Comparison of ENCODE assay signal across 11 mouse cellular contexts in the genomic region with DNA sequence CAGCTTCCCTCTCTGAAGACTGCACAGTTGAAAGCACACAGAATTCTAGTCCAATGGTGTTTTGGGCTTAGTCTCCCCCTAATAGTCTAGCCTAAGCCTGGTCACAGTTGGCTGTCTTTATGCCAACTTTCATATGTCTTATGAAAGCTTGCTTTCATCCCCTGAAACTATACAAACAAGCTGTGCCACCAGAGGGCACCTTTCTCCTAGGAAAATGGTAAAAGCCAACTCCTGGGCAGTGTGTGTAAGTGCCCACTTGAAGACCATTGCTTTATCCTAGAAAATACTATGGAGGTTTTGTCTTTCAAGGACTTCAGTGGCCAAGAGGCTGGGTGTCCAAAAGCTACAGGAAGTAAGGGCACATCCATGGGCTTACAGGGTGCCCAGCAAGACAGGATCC. TPM values are rescaled to one million over a fixed set of nuclear protein-coding genes. Genes with fewer than 3 reads are reported as not detected.
A peak's percentile ranks its signal among the peaks of the same experiment; 100 is the strongest.
DNase-seq lines count a peak whose midpoint lies in the region; TF ChIP-seq lines count a peak whose summit lies in the region.
"Had no signal": no experiment of that assay in that cellular context is flagged by ENCODE, and none has a peak within 500 bp of the region (broad histone marks: within the 10 kb centered on the region; RNA-seq: fewer than 3 reads in every experiment).

No protein-coding gene starts in this region.

- peak; percentile 6 for DNase-seq in adrenal gland, postnatal 10 days
- DNase-seq in adrenal gland, adult 18-20 months (ENCODE audit: low spot score in 2 of 2) = no peak
- DNase-seq in layer of hippocampus, adult 11-12 months (ENCODE audit: low spot score) = peak; percentile 21
- DNase-seq in layer of hippocampus, adult 9-11 months = no peak
- DNase-seq in embryo, embryonic 11 days = peak; percentile 31
- peak; percentile 47 for DNase-seq in lung, postnatal 10 days
- DNase-seq in heart, adult 2 months = no peak
- no peak for DNase-seq in MN1 (ENCODE audit: low spot score)

- intact Hi-C loops in heart, adult 2 months (cut with DNase I) = no loop called here

- no peak overlapping the region for H3K27ac ChIP-seq in heart, adult 2 months

- TF ChIP-seq CTCF in heart, adult 2 months (IDR thresholded peaks at IDR 0.05) = no peak

- no peak overlapping the region for H3K9ac ChIP-seq in heart, adult 2 months (ENCODE audit: low read depth, low read length)

- H3K27me3 ChIP-seq in heart, adult 2 months (ENCODE audit: control insufficient read depth, insufficient read depth, low read length) = no peaks in the 10 kb centered on the region

- H3K4me3 ChIP-seq in heart, adult 2 months = no peak overlapping the region

- no peaks in the 10 kb centered on the region for H3K4me1 ChIP-seq in heart, adult 2 months (ENCODE audit: control insufficient read depth, insufficient read depth, low read length)

- no peaks in the 10 kb centered on the region for H3K36me3 ChIP-seq in heart, adult 2 months (ENCODE audit: control insufficient read depth, insufficient read depth, low read length)

- no peak for TF ChIP-seq POLR2A in heart, adult 2 months (IDR thresholded peaks at IDR 0.05; ENCODE audit: insufficient read depth, low read depth, low read length)

- no peak for TF ChIP-seq EP300 in heart, adult 2 months (IDR thresholded peaks at IDR 0.05; ENCODE audit: insufficient read depth, low read depth, low read length)

- no peaks in the 10 kb centered on the region for H3K79me2 ChIP-seq in heart, adult 2 months (replicated peaks; ENCODE audit: control insufficient read depth, insufficient read depth, low read length)

RNA-seq across cellular contexts. Expression of a gene that starts 8.3 kb away (rescaled TPM):
- not detected for total RNA-seq in adrenal gland, postnatal 10 days (2021)
- not detected for total RNA-seq in adrenal gland, adult 18-20 months (2021)
- not detected for total RNA-seq in heart, adult 2 months (2021)
- polyA plus RNA-seq in heart, adult 2 months (2012; rRNA removed) = 0.06 and 2.6 TPM in 2 replicates
- total RNA-seq: gastrocnemius, adult 8-10 months; layer of hippocampus, adult 18-20 months had no signal

RNA-seq across cellular contexts. Expression of a gene that starts 28.7 kb away (rescaled TPM):
- total RNA-seq in adrenal gland, postnatal 10 days (2021) = not detected
- total RNA-seq in adrenal gland, adult 18-20 months (2021) = not detected
- not detected for total RNA-seq in heart, adult 2 months (2021)
- polyA plus RNA-seq in heart, adult 2 months (2012; rRNA removed) = not detected in 2 replicates
- total RNA-seq: gastrocnemius, adult 8-10 months; layer of hippocampus, adult 18-20 months had no signal
- polyA plus RNA-seq: testis, adult 2 months had no signal

RNA-seq across cellular contexts. Expression of a gene that starts 56.9 kb away (rescaled TPM):
- total RNA-seq in adrenal gland, postnatal 10 days (2021) = 1 to 10 TPM; 4.2 to 6.7 TPM
- 1 to 10 TPM; 1.9 to 2.0 TPM for total RNA-seq in adrenal gland, adult 18-20 months (2021)
- under 1 TPM; 0.34 TPM for total RNA-seq in heart, adult 2 months (2021)
- polyA plus RNA-seq in heart, adult 2 months (2012; rRNA removed) = 0.21 and 0.35 TPM in 2 replicates

Comparison
In these comparisons a context has a peak if more than half of its experiments do, and no peak if none do; other contexts are left out.
1. DNase-seq: peak in adrenal gland, postnatal 10 days (single experiment), layer of hippocampus, adult 11-12 months (single experiment), embryo, embryonic 11 days (single experiment) and lung, postnatal 10 days (single experiment); none in adrenal gland, adult 18-20 months (0 of 2), layer of hippocampus, adult 9-11 months (single experiment), heart, adult 2 months (0 of 2) and MN1 (single experiment).